Comparison of ENCODE assay signal across 7 mouse cellular contexts in the genomic region with DNA sequence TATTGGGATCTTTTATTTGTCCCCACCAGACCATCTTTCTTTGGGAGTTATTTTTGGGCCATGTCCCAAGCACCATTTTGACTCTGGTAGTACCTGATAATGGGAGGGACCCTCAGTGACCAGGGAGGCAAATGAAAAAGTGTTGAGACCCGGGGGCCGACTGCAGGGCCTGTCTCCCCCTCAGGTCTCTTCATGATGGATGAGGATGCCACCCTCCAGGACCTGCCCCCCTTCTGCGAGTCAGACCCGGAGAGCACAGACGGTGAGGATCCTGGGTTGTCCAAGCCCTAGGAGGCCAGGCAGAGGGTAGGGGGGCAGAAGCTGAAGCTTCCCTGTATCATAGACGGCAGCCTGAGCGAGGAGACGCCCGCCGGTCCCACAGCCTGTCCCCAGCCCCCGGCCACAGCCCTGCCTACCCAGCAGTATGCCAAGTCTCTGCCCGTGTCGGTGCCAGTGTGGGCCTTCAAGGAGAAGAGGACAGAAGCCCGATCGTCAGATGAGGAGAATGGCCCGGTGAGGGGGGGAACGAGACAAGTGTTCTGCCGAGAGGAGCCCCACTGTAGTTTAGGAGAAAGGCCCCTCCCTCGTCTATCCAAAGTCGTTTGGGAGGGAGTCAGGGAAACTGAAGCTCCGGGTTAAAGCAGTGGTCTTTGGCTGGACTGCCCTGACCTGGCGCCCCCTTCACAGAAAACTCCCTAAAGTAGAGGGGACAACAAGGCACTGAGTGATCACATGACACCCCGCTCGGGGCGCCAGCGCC. TPM values are rescaled to one million over a fixed set of nuclear protein-coding genes. Genes with fewer than 3 reads are reported as not detected.
DNase-seq lines count a peak whose midpoint lies in the region; ATAC-seq and TF ChIP-seq lines count a peak whose summit lies in the region.

No protein-coding gene starts in this region.

- 14% methylated on average over 26 of the region's 26 CpGs for WGBS in lung, adult 2 months
- 22% methylated on average over 26 of the region's 26 CpGs for WGBS in hindbrain, embryonic 16.5 days
- WGBS in neural tube, embryonic 12.5 days = 32% methylated on average over 26 of the region's 26 CpGs

- no peak for TF ChIP-seq POLR2A in lung, adult 2 months (IDR thresholded peaks at IDR 0.05; ENCODE audit: borderline replicate concordance, extremely low read depth, low read depth, low read length)
- no peak; the same call in 1 of the 2 replicates for TF ChIP-seq POLR2A in embryonic fibroblast, embryonic 13.5 days (IDR thresholded peaks at IDR 0.05; ENCODE audit: low read depth, low read length)

- H3K4me1 ChIP-seq in lung, adult 2 months (ENCODE audit: control insufficient read depth, insufficient read depth, low read length) = peaks cover 15% of the 10 kb centered on the region
- H3K4me1 ChIP-seq in embryonic fibroblast, embryonic 13.5 days (ENCODE audit: control insufficient read depth, insufficient read depth, low read length) = peaks cover 13% of the 10 kb centered on the region
- H3K4me1 ChIP-seq in hindbrain, embryonic 16.5 days (ENCODE audit: control insufficient read depth, insufficient read depth, low read depth, low read length) = peaks cover 34% of the 10 kb centered on the region
- H3K4me1 ChIP-seq in neural tube, embryonic 12.5 days = peaks cover 61% of the 10 kb centered on the region

- no peak for TF ChIP-seq CTCF in lung, adult 2 months (IDR thresholded peaks at IDR 0.05; ENCODE audit: insufficient read depth, low read length)
- TF ChIP-seq CTCF in embryonic fibroblast, embryonic 13.5 days (IDR thresholded peaks at IDR 0.05; ENCODE audit: borderline replicate concordance, insufficient read depth, low read length) = no peak

- no peak for ATAC-seq in hindbrain, embryonic 16.5 days
- ATAC-seq in neural tube, embryonic 12.5 days (ENCODE audit: low FRiP score, low read depth) = no peak

- H3K4me3 ChIP-seq in lung, adult 2 months (replicated peaks; ENCODE audit: extremely low read depth, low read depth, low read length) = peak overlapping the region; percentile 84
- peak overlapping the region; percentile 30 for H3K4me3 ChIP-seq in embryonic fibroblast, embryonic 13.5 days (ENCODE audit: insufficient read depth, low read length)
- peak overlapping the region; percentile 40 for H3K4me3 ChIP-seq in hindbrain, embryonic 16.5 days (ENCODE audit: low read length)
- H3K4me3 ChIP-seq in neural tube, embryonic 12.5 days = peak overlapping the region; percentile 47

- no peak for DNase-seq in lung, adult 2 months
- DNase-seq in lung, postnatal 10 days = no peak
- no peak for DNase-seq in thymus, postnatal 0 days (ENCODE audit: low spot score)
- DNase-seq in left cerebral cortex, adult 8-10 months (ENCODE audit: low spot score in 2 of 2) = no peak

- no peaks in the 10 kb centered on the region for H3K36me3 ChIP-seq in hindbrain, embryonic 16.5 days (ENCODE audit: control insufficient read depth, insufficient read depth, low read length)
- H3K36me3 ChIP-seq in neural tube, embryonic 12.5 days = peaks cover 9% of the 10 kb centered on the region; the same call in 1 of the 2 replicates

- H3K9ac ChIP-seq in hindbrain, embryonic 16.5 days (ENCODE audit: low read depth, low read length) = peak overlapping the region; percentile 64
- H3K9ac ChIP-seq in neural tube, embryonic 12.5 days = peak overlapping the region; percentile 72

- H3K9me3 ChIP-seq in hindbrain, embryonic 16.5 days (ENCODE audit: control insufficient read depth, low read length) = no peaks in the 10 kb centered on the region
- no peaks in the 10 kb centered on the region for H3K9me3 ChIP-seq in neural tube, embryonic 12.5 days

- H3K27me3 ChIP-seq in hindbrain, embryonic 16.5 days (replicated peaks; ENCODE audit: control insufficient read depth, insufficient read depth, low read length) = no peaks in the 10 kb centered on the region
- H3K27me3 ChIP-seq in neural tube, embryonic 12.5 days (replicated peaks) = no peaks in the 10 kb centered on the region

- H3K27ac ChIP-seq in embryonic fibroblast, embryonic 13.5 days (ENCODE audit: insufficient read depth, low read length) = peak overlapping the region; percentile 85
- H3K27ac ChIP-seq in hindbrain, embryonic 16.5 days (ENCODE audit: low read depth, low read length) = peak overlapping the region; percentile 87
- peak overlapping the region; percentile 80 for H3K27ac ChIP-seq in neural tube, embryonic 12.5 days

- peak overlapping the region; percentile 72 for H3K4me2 ChIP-seq in hindbrain, embryonic 16.5 days (ENCODE audit: low read length)
- H3K4me2 ChIP-seq in neural tube, embryonic 12.5 days (replicated peaks) = peak overlapping the region; percentile 87

RNA-seq across cellular contexts. Expression of a gene that starts 3.2 kb away (rescaled TPM):
- 57.2 and 62.0 TPM in 2 replicates for polyA plus RNA-seq in lung, adult 2 months (2012; rRNA removed)
- 24.7 and 30.6 TPM in 2 replicates for polyA plus RNA-seq in embryonic fibroblast, embryonic 13.5 days (2011; ENCODE audit: insufficient read length, low read depth, missing spikeins)
- 30.1 and 34.0 TPM in 2 replicates for polyA plus RNA-seq in hindbrain, embryonic 16.5 days (2015; fragmentation: Nextera tagmentation; extraction: Ambion mirVana)
- polyA plus RNA-seq in neural tube, embryonic 12.5 days (2016; fragmentation: Nextera tagmentation; extraction: Ambion mirVana) = 32.3 and 39.3 TPM in 2 replicates
- 61.8 and 63.4 TPM in 2 replicates for polyA plus RNA-seq in thymus, postnatal 0 days (2015; fragmentation: Nextera tagmentation; extraction: Ambion mirVana)
- 10 to 100 TPM; 23.9 to 27.0 (median 24.4) TPM for total RNA-seq in left cerebral cortex, adult 8-10 months (2022)

RNA-seq across cellular contexts. Expression of a gene that starts 4.9 kb away (rescaled TPM):
- 95.7 and 114 TPM in 2 replicates for polyA plus RNA-seq in lung, adult 2 months (2012; rRNA removed)
- polyA plus RNA-seq in embryonic fibroblast, embryonic 13.5 days (2011; ENCODE audit: insufficient read length, low read depth, missing spikeins) = 26.9 and 33.8 TPM in 2 replicates
- 112 and 120 TPM in 2 replicates for polyA plus RNA-seq in hindbrain, embryonic 16.5 days (2015; fragmentation: Nextera tagmentation; extraction: Ambion mirVana)
- polyA plus RNA-seq in neural tube, embryonic 12.5 days (2016; fragmentation: Nextera tagmentation; extraction: Ambion mirVana) = 95.4 and 101 TPM in 2 replicates
- 56.5 and 60.3 TPM in 2 replicates for polyA plus RNA-seq in thymus, postnatal 0 days (2015; fragmentation: Nextera tagmentation; extraction: Ambion mirVana)
- 10 to 100 TPM; 76.4 to 88.3 (median 82.2) TPM for total RNA-seq in left cerebral cortex, adult 8-10 months (2022)

RNA-seq across cellular contexts. Expression of a gene that starts 5.0 kb away (rescaled TPM):
- 96.6 and 130 TPM in 2 replicates for polyA plus RNA-seq in lung, adult 2 months (2012; rRNA removed)
- 80.0 and 84.2 TPM in 2 replicates for polyA plus RNA-seq in embryonic fibroblast, embryonic 13.5 days (2011; ENCODE audit: insufficient read length, low read depth, missing spikeins)
- polyA plus RNA-seq in hindbrain, embryonic 16.5 days (2015; fragmentation: Nextera tagmentation; extraction: Ambion mirVana) = 90.7 and 92.8 TPM in 2 replicates
- polyA plus RNA-seq in neural tube, embryonic 12.5 days (2016; fragmentation: Nextera tagmentation; extraction: Ambion mirVana) = 108 and 116 TPM in 2 replicates
- polyA plus RNA-seq in thymus, postnatal 0 days (2015; fragmentation: Nextera tagmentation; extraction: Ambion mirVana) = 47.3 and 49.2 TPM in 2 replicates
- 10 to 100 TPM; 53.8 to 68.8 (median 64.7) TPM for total RNA-seq in left cerebral cortex, adult 8-10 months (2022)

RNA-seq across cellular contexts. Expression of a gene that starts 15.8 kb away (rescaled TPM):
- 274 and 280 TPM in 2 replicates for polyA plus RNA-seq in lung, adult 2 months (2012; rRNA removed)
- polyA plus RNA-seq in embryonic fibroblast, embryonic 13.5 days (2011; ENCODE audit: insufficient read length, low read depth, missing spikeins) = 144 and 160 TPM in 2 replicates
- polyA plus RNA-seq in hindbrain, embryonic 16.5 days (2015; fragmentation: Nextera tagmentation; extraction: Ambion mirVana) = 389 and 459 TPM in 2 replicates
- polyA plus RNA-seq in neural tube, embryonic 12.5 days (2016; fragmentation: Nextera tagmentation; extraction: Ambion mirVana) = 630 and 637 TPM in 2 replicates
- polyA plus RNA-seq in thymus, postnatal 0 days (2015; fragmentation: Nextera tagmentation; extraction: Ambion mirVana) = 147 and 158 TPM in 2 replicates
- total RNA-seq in left cerebral cortex, adult 8-10 months (2022) = 100 to 1,000 TPM; 277 to 305 (median 293) TPM

RNA-seq across cellular contexts. Expression of a gene that starts 37.3 kb away (rescaled TPM):
- 191 and 231 TPM in 2 replicates for polyA plus RNA-seq in lung, adult 2 months (2012; rRNA removed)
- 342 and 471 TPM in 2 replicates for polyA plus RNA-seq in embryonic fibroblast, embryonic 13.5 days (2011; ENCODE audit: insufficient read length, low read depth, missing spikeins)
- polyA plus RNA-seq in hindbrain, embryonic 16.5 days (2015; fragmentation: Nextera tagmentation; extraction: Ambion mirVana) = 2.7 and 2.9 TPM in 2 replicates
- polyA plus RNA-seq in neural tube, embryonic 12.5 days (2016; fragmentation: Nextera tagmentation; extraction: Ambion mirVana) = 4.8 and 5.1 TPM in 2 replicates
- 3.4 and 3.7 TPM in 2 replicates for polyA plus RNA-seq in thymus, postnatal 0 days (2015; fragmentation: Nextera tagmentation; extraction: Ambion mirVana)
- total RNA-seq in left cerebral cortex, adult 8-10 months (2022) = 10 to 100 TPM; 23.8 to 26.8 (median 24.2) TPM

Comparison
In these comparisons a context has a peak if more than half of its experiments do, and no peak if none do; other contexts are left out.
1. H3K4me3 ChIP-seq: peak in every context shown above with its lines; median percentile 84 in lung, adult 2 months; 47 in neural tube, embryonic 12.5 days; 40 in hindbrain, embryonic 16.5 days; 30 in embryonic fibroblast, embryonic 13.5 days.